Mouse (Mus musculus) embryonic facial prominence, embryonic 12.5 days (tissue): Measurements from ENCODE around the gene Zfp583. TPM values are rescaled to one million over a fixed set of nuclear protein-coding genes. Genes with fewer than 3 reads are reported as not detected.
"Not testable (repeated sequence)": the region's sequence is repeated elsewhere in the genome, so short reads cannot be mapped to it uniquely, and the experiment has no call there.

Experiments
- ATAC-seq: fragments of 200-750 bp; cut with Nextera tagmentation; 2 replicates; pipeline ENCODE4 v1.8.0; 2017; ENCODE audit not compliant: insufficient number of reproducible peaks, insufficient read depth, low FRiP score, low TSS enrichment
- H3K27ac ChIP-seq: fragments of 300-500 bp; sonication (generic); 2 replicates; pipeline ENCODE4 v1.5.1; 2016; ENCODE audit warnings: mild to moderate bottlenecking
- H3K27me3 ChIP-seq: fragments of 300-500 bp; sonication (generic); 2 replicates; pipeline ENCODE4 v1.6.1; 2016; ENCODE audit warnings: mild to moderate bottlenecking, moderate library complexity
- H3K36me3 ChIP-seq: fragments of 300-500 bp; sonication (generic); 2 replicates; pipeline ENCODE4 v1.6.1; 2016; ENCODE audit warnings: mild to moderate bottlenecking
- H3K4me1 ChIP-seq: fragments of 300-500 bp; sonication (generic); 2 replicates; pipeline ENCODE4 v1.6.1; 2016
- H3K4me2 ChIP-seq: fragments of 300-500 bp; sonication (generic); replicated peaks from 2 replicates; pipeline ENCODE4 v1.6.1; 2016; ENCODE audit warnings: mild to moderate bottlenecking, moderate library complexity
- H3K4me3 ChIP-seq: fragments of 300-500 bp; sonication (generic); 2 replicates; pipeline ENCODE4 v1.5.1; 2016; ENCODE audit warnings: mild to moderate bottlenecking
- H3K9ac ChIP-seq: fragments of 300-500 bp; sonication (generic); 2 replicates; pipeline ENCODE4 v1.6.1; 2016; ENCODE audit warnings: mild to moderate bottlenecking, moderate library complexity
- H3K9me3 ChIP-seq: fragments of 300-500 bp; sonication (generic); 2 replicates; pipeline ENCODE4 v1.6.1; 2016; ENCODE audit warnings: mild to moderate bottlenecking, moderate library complexity
- WGBS: fragments of 180-500 bp; shearing (Covaris S2); methylation state at CpG from one replicate; pipeline ENCODE4 v1.1.7; 2016; 5-methylcytosine and 5-hydroxymethylcytosine counted together
- polyA plus RNA-seq: library from polyadenylated mRNA; unstranded; fragments of >200 nt; fragmentation: Nextera tagmentation; extraction: Ambion mirVana; gene quantifications from 2 replicates; pipeline ENCODE4 v1.2.1, GENCODE M21; 2016

Zfp583 gene
- polyA plus RNA-seq, result 8.6 and 9.4 TPM in 2 replicates

DNA sequence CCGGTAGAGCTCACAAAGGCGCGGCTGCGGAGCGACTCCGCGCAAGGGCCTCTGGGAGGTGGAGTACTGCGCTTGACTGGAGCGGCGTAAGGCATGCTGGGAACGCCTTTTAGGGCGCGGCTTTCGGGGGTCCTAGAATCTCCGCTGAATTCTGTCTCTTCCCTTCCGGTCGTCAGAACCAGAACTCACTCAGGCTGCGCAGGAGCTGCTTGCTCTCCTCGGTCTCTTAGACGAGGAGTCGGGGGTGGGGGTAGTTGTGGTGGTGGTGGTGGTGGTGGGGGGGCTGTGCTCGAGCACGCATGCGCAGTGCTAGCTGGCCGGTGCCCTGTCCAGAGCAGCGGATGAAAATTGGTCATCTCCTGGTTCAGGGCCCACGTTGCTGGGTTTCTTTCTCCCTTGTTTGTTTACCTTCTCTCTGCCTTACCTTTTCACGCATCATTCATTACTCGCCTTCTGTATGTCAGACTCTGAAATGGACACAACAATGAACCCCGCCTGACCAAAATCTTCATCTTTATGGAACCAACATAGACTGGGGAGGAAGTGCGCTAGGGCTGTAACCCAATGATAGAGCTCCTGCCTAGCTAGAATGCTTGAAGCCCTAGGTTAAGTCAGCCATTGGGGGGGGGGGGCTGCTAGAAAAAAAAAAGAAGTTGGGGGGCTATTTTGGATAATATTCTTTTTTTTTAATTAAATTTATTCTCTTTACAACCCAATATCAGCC, at the start of gene Zfp583:
Gene Zfp583 (minus strand): TSS at position 53 of the 724 bp plus-strand sequence.
- WGBS, result 6% methylated on average over 31 of the region's 31 CpGs
- peak within 1 kb of the TSS; percentile 81 for H3K9ac ChIP-seq
- H3K4me3 ChIP-seq, result peak within 1 kb of the TSS; percentile 57
- ATAC-seq, result peak; percentile 94
- H3K27me3 ChIP-seq, result no peaks in the 10 kb centered on the region
- H3K4me2 ChIP-seq, result peak within 1 kb of the TSS; percentile 60
- H3K4me1 ChIP-seq, result peaks cover 12% of the 10 kb centered on the region; the same call in 1 of the 2 replicates
- H3K27ac ChIP-seq, result peak within 1 kb of the TSS; percentile 88
- H3K36me3 ChIP-seq, result peaks cover 8% of the 10 kb centered on the region; the same call in 1 of the 2 replicates
- H3K9me3 ChIP-seq, result no peaks in the 10 kb centered on the region

DNA sequence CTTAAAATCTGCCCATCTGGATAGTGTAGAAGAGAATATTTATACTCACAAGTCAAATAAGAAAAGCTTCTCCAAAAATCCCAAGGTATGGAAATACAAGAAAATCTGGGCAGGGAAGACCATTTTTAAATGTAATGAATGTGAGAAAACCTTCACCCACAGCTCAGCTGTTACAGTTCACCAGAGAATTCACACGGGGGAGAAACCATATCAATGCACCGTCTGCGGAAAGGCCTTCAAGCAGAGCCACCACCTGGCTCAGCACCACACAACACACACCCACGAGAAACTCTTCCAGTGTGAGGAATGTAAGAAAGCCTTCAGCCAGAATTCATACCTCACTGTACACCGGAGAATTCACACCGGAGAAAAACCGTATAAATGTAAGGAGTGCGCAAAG, 47.4 kb upstream of the Zfp583 start:
- Histone ChIP-seq H3K36me3 (no peaks in the 10 kb centered on the region), H3K9ac (no peak overlapping the region), H3K4me2 (no peak overlapping the region), H3K9me3 (no peaks in the 10 kb centered on the region), H3K27me3 (no peaks in the 10 kb centered on the region), H3K4me3 (no peak overlapping the region), H3K27ac (no peak overlapping the region), H3K4me1 (peaks cover 5% of the 10 kb centered on the region; the same call in 1 of the 2 replicates)
- ATAC-seq, result no peak
- 86% methylated on average over 8 of the region's 8 CpGs for WGBS

DNA sequence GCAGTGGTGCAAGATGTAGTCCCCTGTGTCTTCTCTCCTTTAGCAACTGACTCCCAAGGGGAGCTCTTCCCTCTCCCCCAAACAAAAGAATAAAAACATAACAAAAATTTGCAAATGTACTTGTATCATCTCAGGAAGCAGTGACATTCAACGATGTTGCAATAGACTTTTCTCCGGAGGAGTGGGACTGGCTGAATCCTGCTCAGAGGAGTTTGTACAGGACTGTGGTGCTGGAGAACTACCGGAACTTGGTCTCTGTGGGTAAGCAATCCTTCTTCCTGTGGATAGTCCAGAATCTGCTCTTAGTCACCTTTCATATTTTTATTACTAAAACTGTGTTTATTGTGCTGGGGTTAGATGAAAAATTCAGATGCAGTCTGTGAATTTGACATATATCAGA, 41.9 kb upstream of the Zfp583 start:
- Histone ChIP-seq H3K9me3 (no peaks in the 10 kb centered on the region), H3K4me1 (no peaks in the 10 kb centered on the region), H3K27ac (no peak overlapping the region), H3K4me3 (no peak overlapping the region), H3K27me3 (no peaks in the 10 kb centered on the region), H3K4me2 (no peak overlapping the region), H3K36me3 (no peaks in the 10 kb centered on the region), H3K9ac (no peak overlapping the region)
- ATAC-seq, result no peak
- whole genome bisulfite sequencing, result 92% methylated on average over 3 of the region's 3 CpGs

DNA sequence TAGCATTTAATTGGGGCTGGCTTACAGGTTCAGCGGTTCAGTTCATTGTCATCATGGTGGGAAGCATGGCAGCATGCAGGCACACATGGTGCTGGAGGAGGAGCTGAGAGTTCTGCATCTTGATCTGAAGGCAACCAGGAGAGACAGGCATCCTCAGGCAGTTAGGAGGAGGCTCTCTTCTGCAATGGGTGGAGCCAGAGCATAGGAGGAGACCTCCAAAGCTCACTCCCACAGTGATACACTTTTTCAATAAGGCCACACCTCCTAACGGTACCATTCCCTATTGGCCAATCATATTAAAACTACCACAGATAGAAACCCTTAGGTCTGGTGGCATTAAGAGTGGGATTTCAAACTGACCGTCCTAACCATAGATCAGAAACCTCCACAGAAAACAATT, 38.4 kb upstream of the Zfp583 start:
- Histone ChIP-seq H3K9me3 (no peaks in the 10 kb centered on the region), H3K36me3 (no peaks in the 10 kb centered on the region), H3K9ac (no peak overlapping the region), H3K4me1 (no peaks in the 10 kb centered on the region), H3K4me3 (no peak overlapping the region), H3K27ac (no peak overlapping the region), H3K27me3 (no peaks in the 10 kb centered on the region), H3K4me2 (no peak overlapping the region)
- 80% methylated on average over 3 of the region's 3 CpGs for WGBS
- ATAC-seq, result no peak

DNA sequence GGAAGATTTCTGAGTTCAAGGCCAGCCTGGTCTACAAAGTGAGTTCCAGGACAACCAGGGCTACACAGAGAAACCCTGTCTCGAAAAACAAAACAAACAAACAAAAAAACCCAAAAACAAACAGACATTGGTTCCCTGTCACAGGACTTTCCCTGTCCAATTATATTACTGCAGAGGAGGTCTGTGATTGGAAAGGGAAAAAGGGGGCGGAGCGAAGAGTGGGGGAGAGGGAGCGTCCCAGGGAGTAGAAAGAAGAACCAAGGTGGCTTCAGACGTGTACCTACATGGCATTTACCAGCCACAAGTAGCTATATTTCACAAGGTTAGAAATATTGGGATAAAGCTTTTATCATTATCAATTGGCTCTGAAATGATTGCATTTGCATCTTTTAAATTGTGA, 37.1 kb upstream of the Zfp583 start:
- not testable (repeated sequence) for H3K9ac ChIP-seq, ATAC-seq, H3K4me2 ChIP-seq, H3K9me3 ChIP-seq, H3K36me3 ChIP-seq, H3K4me3 ChIP-seq, H3K4me1 ChIP-seq, H3K27ac ChIP-seq, H3K27me3 ChIP-seq
- WGBS, result 83% methylated on average over 5 of the region's 5 CpGs

DNA sequence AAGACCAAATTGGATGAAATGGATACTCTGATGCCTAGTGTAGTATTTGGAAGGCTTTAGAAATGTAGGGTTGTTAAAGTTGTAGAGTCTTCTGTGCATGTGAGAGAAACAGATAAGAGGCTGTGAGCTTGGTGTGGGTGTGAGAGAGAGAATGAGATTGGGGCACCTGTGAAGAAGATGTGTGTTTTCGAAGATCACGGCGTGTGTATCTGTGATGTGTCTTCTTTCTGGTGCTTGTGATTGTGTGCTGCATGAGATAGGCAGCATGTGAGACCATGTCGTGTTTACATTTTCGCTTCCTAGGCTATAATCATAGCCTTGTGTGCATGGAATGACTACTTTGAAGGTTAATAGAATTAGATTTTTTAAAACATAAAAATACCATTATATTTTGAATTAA, 36.1 kb upstream of the Zfp583 start:
- Histone ChIP-seq H3K36me3 (no peaks in the 10 kb centered on the region), H3K9ac (no peak overlapping the region), H3K4me1 (0 out of 2 replicates have a peak, but pooled peaks cover 5% of the 10 kb centered on the region), H3K27me3 (no peaks in the 10 kb centered on the region), H3K27ac (no peak overlapping the region), H3K9me3 (no peaks in the 10 kb centered on the region), H3K4me3 (no peak overlapping the region), H3K4me2 (no peak overlapping the region)
- WGBS, result 90% methylated on average over 5 of the region's 5 CpGs
- no peak for ATAC-seq

DNA sequence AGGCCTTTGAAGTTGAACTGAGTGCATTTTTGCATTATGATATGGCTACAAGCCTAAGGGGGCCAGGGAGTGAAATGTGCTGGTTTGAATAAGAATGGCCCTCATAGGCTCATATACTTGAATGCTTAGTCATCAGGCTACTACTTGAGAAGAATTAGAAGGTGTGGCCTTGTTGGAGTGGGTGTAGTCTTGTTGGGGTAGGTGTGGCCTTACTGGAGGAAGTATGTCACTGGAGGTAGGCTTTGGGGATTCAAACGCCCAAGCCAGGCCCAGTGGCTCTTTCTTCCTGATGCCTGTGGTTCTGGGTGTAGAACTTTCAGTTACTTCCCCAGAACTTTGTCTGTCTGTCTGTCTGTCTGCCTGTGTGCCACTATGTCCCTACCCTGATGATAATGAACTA, 33.7 kb upstream of the Zfp583 start:
- Histone ChIP-seq H3K4me2 (no peak overlapping the region), H3K9ac (no peak overlapping the region), H3K4me3 (no peak overlapping the region), H3K27ac (no peak overlapping the region), H3K4me1 (0 out of 2 replicates have a peak, but pooled peaks cover 5% of the 10 kb centered on the region), H3K9me3 (no peaks in the 10 kb centered on the region), H3K27me3 (no peaks in the 10 kb centered on the region), H3K36me3 (no peaks in the 10 kb centered on the region)
- ATAC-seq, result no peak
- 50% methylated on average over 1 of the region's 1 CpGs for WGBS

DNA sequence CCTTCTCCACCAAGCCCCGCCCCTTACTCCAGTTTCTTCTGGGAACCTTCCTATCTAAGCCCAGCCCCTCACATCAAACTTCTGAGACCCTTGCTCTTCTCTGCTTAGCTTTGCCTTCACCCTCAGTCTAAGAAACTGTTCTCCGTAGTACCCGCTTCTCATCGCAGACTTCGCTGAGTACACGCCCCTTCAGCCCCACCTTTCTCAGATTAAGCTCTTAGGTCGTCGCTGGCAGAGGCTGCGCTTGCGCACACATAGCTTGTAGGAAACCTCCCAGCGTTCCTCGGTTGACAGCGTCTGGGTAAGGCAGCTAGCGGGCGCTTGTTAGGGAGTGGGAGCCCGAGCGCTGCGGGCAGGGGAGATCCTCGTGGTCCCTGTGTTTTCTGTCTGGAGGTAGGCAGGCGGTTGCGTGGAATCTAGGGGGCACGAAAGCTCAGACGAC, 32.0 kb upstream of the Zfp583 start, which contains the start of gene Zfp78:
Gene Zfp78 (plus strand): TSS at position 234 of the 442 bp plus-strand sequence.
- Histone ChIP-seq H3K4me2 (peak within 1 kb of the TSS; percentile 67), H3K36me3 (no peaks in the 10 kb centered on the region), H3K9ac (peak within 1 kb of the TSS; percentile 56), H3K27me3 (no peaks in the 10 kb centered on the region), H3K27ac (peak within 1 kb of the TSS; percentile 84), H3K9me3 (no peaks in the 10 kb centered on the region), H3K4me3 (peak within 1 kb of the TSS; percentile 49), H3K4me1 (0 out of 2 replicates have a peak, but pooled peaks cover 5% of the 10 kb centered on the region)
- ATAC-seq, result peak; percentile 85
- WGBS, result under 1% methylated on average over 23 of the region's 23 CpGs

DNA sequence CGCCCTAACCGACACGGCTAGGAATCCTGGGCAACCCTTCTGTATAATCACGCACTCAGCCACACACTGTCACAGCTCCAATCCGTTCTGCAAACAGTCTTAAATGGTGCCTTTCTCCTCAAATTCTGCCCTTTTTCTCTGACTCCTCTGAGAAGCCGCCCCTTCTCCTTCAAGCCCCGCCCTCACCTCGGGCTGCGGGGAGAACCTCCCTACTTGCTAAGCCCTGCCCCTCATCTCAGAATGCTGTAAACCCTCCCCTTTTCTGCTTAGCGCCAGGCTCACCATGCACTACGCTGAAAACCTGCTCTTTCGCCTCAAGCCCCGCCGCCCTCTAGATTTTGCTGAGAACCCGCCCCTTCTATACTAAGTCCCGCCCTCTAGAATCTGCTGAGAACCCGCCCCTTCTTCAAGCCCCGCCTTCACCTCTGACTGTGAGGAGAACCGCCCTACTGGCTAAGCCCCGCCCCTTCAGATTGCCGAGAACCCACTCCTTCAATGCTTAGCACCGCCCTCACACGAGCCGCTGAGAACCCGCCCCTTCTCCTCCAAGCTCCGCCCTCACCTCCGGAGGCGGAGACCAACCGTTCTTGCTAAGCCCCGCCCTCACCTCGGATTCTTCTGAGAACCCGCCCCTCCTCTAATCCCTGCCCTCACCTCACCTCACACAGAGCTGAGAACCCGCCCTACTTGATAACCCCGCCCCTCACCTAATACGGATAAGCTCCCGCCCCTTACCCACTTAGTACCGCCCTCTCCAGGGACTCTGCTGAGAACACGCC, 31.4 kb upstream of the Zfp583 start:
- no peaks in the 10 kb centered on the region for H3K36me3 ChIP-seq
- peak; percentile 93 for ATAC-seq
- H3K27me3 ChIP-seq, result no peaks in the 10 kb centered on the region
- WGBS, result under 1% methylated on average over 38 of the region's 38 CpGs
- peak overlapping the region; percentile 43 for H3K9ac ChIP-seq
- peak overlapping the region; percentile 84 for H3K27ac ChIP-seq
- H3K4me3 ChIP-seq, result peak overlapping the region; percentile 49
- H3K4me2 ChIP-seq, result peak overlapping the region; percentile 67
- 0 out of 2 replicates have a peak, but pooled peaks cover 5% of the 10 kb centered on the region for H3K4me1 ChIP-seq
- no peaks in the 10 kb centered on the region for H3K9me3 ChIP-seq

DNA sequence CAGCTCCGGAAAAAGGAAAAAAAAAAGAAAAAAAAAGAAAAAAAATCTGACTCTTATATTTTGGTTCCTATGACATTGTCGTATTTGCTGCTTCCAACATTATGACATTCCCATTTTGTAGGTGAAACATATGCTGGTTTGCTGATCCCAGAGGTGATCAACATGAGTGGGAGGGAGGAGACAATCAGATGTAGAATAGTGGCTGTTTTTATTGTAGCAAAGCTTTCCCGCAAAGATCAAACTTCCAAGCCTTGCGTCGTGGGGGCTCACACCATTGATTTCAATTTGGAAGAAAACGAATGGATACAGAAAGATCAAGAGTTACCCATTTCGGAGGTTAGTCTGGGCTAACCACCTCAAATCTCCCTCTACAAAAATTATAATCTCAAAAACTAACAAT, 30.7 kb upstream of the Zfp583 start:
- Histone ChIP-seq H3K4me3 (peak overlapping the region; percentile 49), H3K9ac (peak overlapping the region; percentile 43), H3K9me3 (no peaks in the 10 kb centered on the region), H3K36me3 (no peaks in the 10 kb centered on the region), H3K4me2 (peak overlapping the region; percentile 67), H3K27ac (peak overlapping the region; percentile 84), H3K27me3 (no peaks in the 10 kb centered on the region), H3K4me1 (0 out of 2 replicates have a peak, but pooled peaks cover 5% of the 10 kb centered on the region)
- no peak for ATAC-seq
- 24% methylated on average over 7 of the region's 7 CpGs for WGBS

DNA sequence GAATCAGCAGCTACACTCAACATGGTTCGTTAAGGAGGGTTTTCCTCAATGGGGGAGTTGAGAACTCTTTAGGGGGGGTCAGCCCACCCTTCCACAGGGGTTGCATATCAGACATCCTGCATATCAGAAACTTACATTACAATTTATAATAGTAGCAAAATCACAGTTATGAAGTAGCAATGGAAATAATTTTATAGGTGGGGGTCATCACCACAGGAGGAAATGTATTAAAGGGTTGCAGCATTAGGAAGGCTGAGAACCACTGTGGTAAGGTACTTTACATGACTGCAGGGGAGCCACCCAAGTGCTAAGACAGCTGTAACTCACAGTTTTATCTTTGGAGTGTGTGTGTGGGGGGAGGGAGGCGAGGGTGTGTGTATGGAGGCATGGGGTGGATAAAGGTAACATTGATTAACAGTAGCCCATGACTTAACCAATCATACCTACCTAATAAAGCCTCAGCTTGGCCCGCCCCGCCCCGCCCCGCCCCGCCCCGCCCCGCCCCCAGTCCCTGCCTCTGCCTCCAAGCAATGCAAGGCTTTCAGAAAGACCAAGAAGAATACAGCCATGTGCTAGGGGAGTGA, 29.5 kb upstream of the Zfp583 start:
- 17% methylated on average over 8 of the region's 9 CpGs for WGBS
- no peaks in the 10 kb centered on the region for H3K27me3 ChIP-seq
- ATAC-seq, result no peak
- H3K4me3 ChIP-seq, result no peak overlapping the region
- no peaks in the 10 kb centered on the region for H3K9me3 ChIP-seq
- H3K36me3 ChIP-seq, result no peaks in the 10 kb centered on the region
- no peak overlapping the region for H3K9ac ChIP-seq
- 0 out of 2 replicates have a peak, but pooled peaks cover 5% of the 10 kb centered on the region for H3K4me1 ChIP-seq
- H3K4me2 ChIP-seq, result no peak overlapping the region
- H3K27ac ChIP-seq, result no peak overlapping the region
